Mouse (Mus musculus) cortical plate, adult 2 months (tissue): ENCODE data around the gene Col4a3. TPM values are rescaled to one million over a fixed set of nuclear protein-coding genes. Genes with fewer than 3 reads are reported as not detected.
A peak's percentile ranks its signal among the peaks of the same experiment; 100 is the strongest.

Experiments
- H3K27ac ChIP-seq: fragments of 200-500 bp; 2 replicates; pipeline ENCODE4 v1.5.1; 2012; ENCODE audit warnings: low read length, control low read depth, inconsistent platforms; ENCODE audit not compliant: insufficient read depth
- H3K4me1 ChIP-seq: fragments of 200-500 bp; 2 replicates; pipeline ENCODE4 v1.6.1; 2011; ENCODE audit warnings: low read length; ENCODE audit not compliant: control insufficient read depth, insufficient read depth
- H3K4me3 ChIP-seq: fragments of 200-500 bp; 2 replicates; pipeline ENCODE4 v1.5.1; 2011; ENCODE audit warnings: mild to moderate bottlenecking, low read length, control low read depth; ENCODE audit not compliant: insufficient read depth
- CTCF ChIP-seq: fragments of 200-500 bp; IDR thresholded peaks from 2 replicates; pipeline ENCODE4 v1.5.1; 2011; ENCODE audit warnings: mild to moderate bottlenecking, control low read depth, low read length; ENCODE audit not compliant: insufficient read depth; ENCODE audit errors: extremely low read depth
- POLR2A ChIP-seq: fragments of 200-500 bp; IDR thresholded peaks from 2 replicates; pipeline ENCODE4 v1.6.1; 2011; ENCODE audit warnings: mild to moderate bottlenecking, low read length, control low read depth; ENCODE audit not compliant: insufficient read depth; ENCODE audit errors: extremely low read depth
- polyA plus RNA-seq: library from polyadenylated mRNA; depleted of rRNA; stranded (reverse); fragments of >200 nt; gene quantifications from 2 replicates; pipeline ENCODE4 v1.2.3, GENCODE M21; 2012

Gene Col4a3
- polyA plus RNA-seq, 1 experiment, result 0.19 TPM

GRCm38 (mm10) chr1:82627652-82628051 is 40.9 kb downstream of the Col4a3 start:
- H3K4me1 ChIP-seq, result no peaks in the 10 kb centered on the region
- no peak overlapping the region for H3K27ac ChIP-seq
- H3K4me3 ChIP-seq, result no peak overlapping the region
- TF ChIP-seq CTCF (no peak), POLR2A (no peak)

- Histone ChIP-seq H3K4me1 (no peaks in the 10 kb centered on the region), H3K4me3 (no peak overlapping the region), H3K27ac (no peak overlapping the region)
- TF ChIP-seq POLR2A, result no peak
- no peak for TF ChIP-seq CTCF
Measured at GRCm38 (mm10) chr1:82629495-82629894, 42.8 kb downstream of the Col4a3 start.

- no peaks in the 10 kb centered on the region for H3K4me1 ChIP-seq
- TF ChIP-seq POLR2A (no peak), CTCF (no peak)
- H3K27ac ChIP-seq, result no peak overlapping the region
- no peak overlapping the region for H3K4me3 ChIP-seq
Measured at GRCm38 (mm10) chr1:82631169-82631792, 44.6 kb downstream of the Col4a3 start.

- Histone ChIP-seq H3K4me1 (no peaks in the 10 kb centered on the region), H3K4me3 (no peak overlapping the region), H3K27ac (no peak overlapping the region)
- no peak for TF ChIP-seq POLR2A
- no peak for TF ChIP-seq CTCF
Measured at GRCm38 (mm10) chr1:82634545-82635253, 48.0 kb downstream of the Col4a3 start.

- Histone ChIP-seq H3K4me3 (no peak overlapping the region), H3K27ac (no peak overlapping the region), H3K4me1 (no peaks in the 10 kb centered on the region)
- TF ChIP-seq CTCF (no peak), POLR2A (no peak)
Measured at GRCm38 (mm10) chr1:82635254-82635620, 48.5 kb downstream of the Col4a3 start.

- Histone ChIP-seq H3K27ac (no peak overlapping the region), H3K4me1 (peaks cover under 1% of the 10 kb centered on the region; the same call in 1 of the 2 replicates), H3K4me3 (no peak overlapping the region)
- TF ChIP-seq CTCF, result no peak
- TF ChIP-seq POLR2A, result no peak
Measured at GRCm38 (mm10) chr1:82636321-82636720, 49.6 kb downstream of the Col4a3 start.

GRCm38 (mm10) chr1:82637414-82637813 is 50.7 kb downstream of the Col4a3 start:
- peaks cover 1% of the 10 kb centered on the region; the same call in 1 of the 2 replicates for H3K4me1 ChIP-seq
- H3K27ac ChIP-seq, result no peak overlapping the region
- TF ChIP-seq POLR2A (no peak), CTCF (no peak)
- H3K4me3 ChIP-seq, result no peak overlapping the region

- peaks cover 1% of the 10 kb centered on the region; the same call in 1 of the 2 replicates for H3K4me1 ChIP-seq
- TF ChIP-seq CTCF, result no peak
- TF ChIP-seq POLR2A, result no peak
- no peak overlapping the region for H3K4me3 ChIP-seq
- H3K27ac ChIP-seq, result no peak overlapping the region
Measured at GRCm38 (mm10) chr1:82638428-82638827, 51.7 kb downstream of the Col4a3 start.

- peaks cover 1% of the 10 kb centered on the region; the same call in 1 of the 2 replicates for H3K4me1 ChIP-seq
- H3K4me3 ChIP-seq, result no peak overlapping the region
- H3K27ac ChIP-seq, result no peak overlapping the region
- no peak for TF ChIP-seq POLR2A
- TF ChIP-seq CTCF, result peak; percentile 83
Measured at GRCm38 (mm10) chr1:82641316-82641987, 54.7 kb downstream of the Col4a3 start.
